Mouse (Mus musculus) liver, adult 2 months (tissue): ENCODE results near the gene Disp2.

Source experiments
- CTCF ChIP-seq: fragments of 200-500 bp; IDR thresholded peaks from 2 replicates; pipeline ENCODE4 v1.5.1; 2011; ENCODE audit warnings: low read depth, low read length, control low read depth
- POLR2A ChIP-seq: fragments of 200-500 bp; IDR thresholded peaks from 2 replicates; pipeline ENCODE4 v1.6.1; 2011; ENCODE audit warnings: low read length, control low read depth; ENCODE audit not compliant: insufficient read depth; ENCODE audit errors: extremely low read depth

GRCm38 (mm10) chr2:118810861-118811260, 31.3 kb downstream of the Disp2 start:
- no peak for TF ChIP-seq CTCF
- TF ChIP-seq POLR2A: no peak
